Comparison of ENCODE assay signal across 22 mouse cellular contexts in genomic region chr2:141286110-141286747, GRCm38 (mm10).
DNase-seq lines count a peak whose midpoint lies in the region; ATAC-seq and TF ChIP-seq lines count a peak whose summit lies in the region.
"Had no signal": no experiment of that assay in that cellular context is flagged by ENCODE, and none has a peak within 500 bp of the region (broad histone marks: within the 10 kb centered on the region; RNA-seq: fewer than 3 reads in every experiment).

No protein-coding gene starts in this region.

- H3K27ac ChIP-seq in intestine, postnatal 0 days (ENCODE audit: low read depth, low read length) = peak overlapping the region; percentile 74
- no peak overlapping the region for H3K27ac ChIP-seq in liver, embryonic 14.5 days
- H3K27ac ChIP-seq in small intestine, adult 2 months (ENCODE audit: insufficient read depth, low read depth, low read length) = peak overlapping the region; percentile 91
- no peak overlapping the region for H3K27ac ChIP-seq in midbrain, postnatal 0 days (ENCODE audit: low read depth, low read length)
- no peak overlapping the region for H3K27ac ChIP-seq in gastrocnemius, adult 2 months
- H3K27ac ChIP-seq: heart, embryonic 13.5 days; hindbrain, embryonic 13.5 days; limb, embryonic 15.5 days; macrophage; midbrain, embryonic 12.5 days had no signal

- no peak for TF ChIP-seq CTCF in intestine, postnatal 0 days (IDR thresholded peaks at IDR 0.05; ENCODE audit: low read depth)
- no peak for TF ChIP-seq CTCF in liver, embryonic 14.5 days (IDR thresholded peaks at IDR 0.05; ENCODE audit: low read depth)
- no peak for TF ChIP-seq CTCF in small intestine, adult 2 months (IDR thresholded peaks at IDR 0.05; ENCODE audit: extremely low read depth, insufficient read length, insufficient replicate concordance, low read depth, low read length)
- no peak for TF ChIP-seq CTCF in midbrain, postnatal 0 days (IDR thresholded peaks at IDR 0.05)
- no peak for TF ChIP-seq CTCF in gastrocnemius, adult 2 months (IDR thresholded peaks at IDR 0.05)

- WGBS in intestine, postnatal 0 days = 28% methylated on average over 7 of the region's 7 CpGs
- WGBS in liver, embryonic 14.5 days (ENCODE audit: insufficient replicate concordance) = 24% methylated on average over 7 of the region's 7 CpGs
- 17% methylated on average over 7 of the region's 7 CpGs for WGBS in small intestine, adult 2 months
- 76% methylated on average over 7 of the region's 7 CpGs for WGBS in midbrain, postnatal 0 days

- no peak for TF ChIP-seq POLR2A in small intestine, adult 2 months (IDR thresholded peaks at IDR 0.05; ENCODE audit: low read depth, low read length)

- intact Hi-C loops in gastrocnemius, adult 2 months (cut with DNase I) = no loop called here
- intact Hi-C loops in gastrocnemius, postnatal 14 days (cut with DNase I; ENCODE audit: low total_unique reads) = no loop called here

- H3K4me3 ChIP-seq in intestine, postnatal 0 days (ENCODE audit: low read depth, low read length) = no peak overlapping the region
- H3K4me3 ChIP-seq in liver, embryonic 14.5 days (ENCODE audit: insufficient read depth in 1 of 2, low read depth in 2 of 2, low read length in 2 of 2) = no peak overlapping the region
- H3K4me3 ChIP-seq in small intestine, adult 2 months (ENCODE audit: low read depth, low read length) = no peak overlapping the region
- H3K4me3 ChIP-seq in midbrain, postnatal 0 days (ENCODE audit: low read depth, low read length) = no peak overlapping the region
- H3K4me3 ChIP-seq in gastrocnemius, adult 2 months = no peak overlapping the region
- H3K4me3 ChIP-seq: heart, embryonic 13.5 days; hindbrain, embryonic 13.5 days; limb, embryonic 15.5 days; midbrain, embryonic 12.5 days had no signal

- no peaks in the 10 kb centered on the region for H3K36me3 ChIP-seq in intestine, postnatal 0 days (ENCODE audit: control insufficient read depth, insufficient read depth)
- H3K36me3 ChIP-seq in liver, embryonic 14.5 days (replicated peaks; ENCODE audit: control insufficient read depth, insufficient read depth, low read depth) = no peaks in the 10 kb centered on the region
- no peaks in the 10 kb centered on the region for H3K36me3 ChIP-seq in small intestine, adult 2 months (ENCODE audit: control insufficient read depth, insufficient read depth, low read length)
- H3K36me3 ChIP-seq in midbrain, postnatal 0 days (ENCODE audit: insufficient read depth, low read length) = no peaks in the 10 kb centered on the region
- H3K36me3 ChIP-seq: heart, embryonic 13.5 days; hindbrain, embryonic 13.5 days; limb, embryonic 15.5 days; midbrain, embryonic 12.5 days had no signal

- peak; percentile 20 for DNase-seq in c-Kit-positive CD71-positive TER-119-negative erythroid progenitor cells, embryonic 14.5 days (ENCODE audit: low read depth)
- peak; percentile 4 to 9 (median 9) for DNase-seq in liver, embryonic 14.5 days (ENCODE audit: low read depth in 3 of 3, low spot score in 3 of 3)
- no peak for DNase-seq in cerebellum, postnatal 10 days
- DNase-seq in midbrain, postnatal 0 days (ENCODE audit: low spot score) = no peak
- DNase-seq in gastrocnemius, adult 2 months = no peak
- DNase-seq in gastrocnemius, postnatal 14 days = no peak
- DNase-seq: adrenal gland, postnatal 36 days; cerebellum, adult 11-12 months; cerebellum, postnatal 14 days; heart, adult 11 months; heart, postnatal 14 days; kidney, postnatal 25 days; thymus, postnatal 14 days had no signal

- no peaks in the 10 kb centered on the region for H3K9me3 ChIP-seq in intestine, postnatal 0 days (ENCODE audit: control insufficient read depth)
- H3K9me3 ChIP-seq in liver, embryonic 14.5 days (ENCODE audit: control insufficient read depth, low read length) = no peaks in the 10 kb centered on the region
- H3K9me3 ChIP-seq in midbrain, postnatal 0 days (ENCODE audit: low read length) = no peaks in the 10 kb centered on the region
- H3K9me3 ChIP-seq: heart, embryonic 13.5 days; hindbrain, embryonic 13.5 days; limb, embryonic 15.5 days; midbrain, embryonic 12.5 days had no signal

- H3K4me1 ChIP-seq in intestine, postnatal 0 days (replicated peaks; ENCODE audit: control insufficient read depth, insufficient read depth, low read length) = 0 out of 2 replicates have a peak, but pooled peaks cover 7% of the 10 kb centered on the region
- peaks cover 0 to 5% of the 10 kb centered on the region in 2 experiments; a peak in 1 of 4 replicates for H3K4me1 ChIP-seq in liver, embryonic 14.5 days (replicated peaks; ENCODE audit: control insufficient read depth in 2 of 2, insufficient read depth in 2 of 2, low read length in 1 of 2)
- H3K4me1 ChIP-seq in small intestine, adult 2 months (ENCODE audit: control insufficient read depth, insufficient read depth, insufficient read length, low read length) = peaks cover 7% of the 10 kb centered on the region; the same call in 1 of the 2 replicates
- no peaks in the 10 kb centered on the region for H3K4me1 ChIP-seq in midbrain, postnatal 0 days (ENCODE audit: insufficient read depth, low read length)
- H3K4me1 ChIP-seq: hindbrain, embryonic 13.5 days; midbrain, embryonic 12.5 days had no signal

- TF ChIP-seq EP300 in liver, embryonic 14.5 days (IDR thresholded peaks at IDR 0.05; ENCODE audit: low read depth) = peak; percentile 44; the same call in 1 of the 2 replicates

- no peak overlapping the region for H3K9ac ChIP-seq in intestine, postnatal 0 days (ENCODE audit: low read depth, low read length)
- H3K9ac ChIP-seq in liver, embryonic 14.5 days (replicated peaks) = no peak overlapping the region
- no peak overlapping the region for H3K9ac ChIP-seq in midbrain, postnatal 0 days (replicated peaks; ENCODE audit: low read length, poor library complexity, severe bottlenecking)
- H3K9ac ChIP-seq: heart, embryonic 13.5 days; hindbrain, embryonic 13.5 days; limb, embryonic 15.5 days; midbrain, embryonic 12.5 days had no signal

- peak overlapping the region; percentile 46 for H3K4me2 ChIP-seq in intestine, postnatal 0 days (replicated peaks; ENCODE audit: low read depth)
- H3K4me2 ChIP-seq in liver, embryonic 14.5 days (ENCODE audit: low read depth) = peak overlapping the region; percentile 13
- no peak overlapping the region for H3K4me2 ChIP-seq in midbrain, postnatal 0 days (ENCODE audit: low read depth, low read length, poor library complexity, severe bottlenecking)
- H3K4me2 ChIP-seq: heart, embryonic 13.5 days; hindbrain, embryonic 13.5 days; limb, embryonic 15.5 days; midbrain, embryonic 12.5 days had no signal

- ATAC-seq in intestine, postnatal 0 days = peak; percentile 87
- peak; percentile 89 for ATAC-seq in liver, embryonic 14.5 days (ENCODE audit: insufficient read depth)
- ATAC-seq in midbrain, postnatal 0 days (ENCODE audit: low FRiP score) = no peak
- ATAC-seq: CD4-positive, CD25-positive, alpha-beta regulatory T cell, adult 4 months; lung, postnatal 0 days had no signal

- H3K27me3 ChIP-seq in intestine, postnatal 0 days (replicated peaks; ENCODE audit: control insufficient read depth, insufficient read depth, low read length) = no peaks in the 10 kb centered on the region
- no peaks in the 10 kb centered on the region for H3K27me3 ChIP-seq in liver, embryonic 14.5 days (ENCODE audit: control insufficient read depth, insufficient read depth, low read length)
- H3K27me3 ChIP-seq in small intestine, adult 2 months (ENCODE audit: control insufficient read depth, insufficient read depth, low read length) = no peaks in the 10 kb centered on the region
- H3K27me3 ChIP-seq in midbrain, postnatal 0 days (ENCODE audit: insufficient read depth, low read length) = no peaks in the 10 kb centered on the region
- H3K27me3 ChIP-seq: heart, embryonic 13.5 days; hindbrain, embryonic 13.5 days; limb, embryonic 15.5 days; midbrain, embryonic 12.5 days had no signal

Comparison
In these comparisons a context has a peak if more than half of its experiments do, and no peak if none do; other contexts are left out.
1. DNase-seq: peak in c-Kit-positive CD71-positive TER-119-negative erythroid progenitor cells, embryonic 14.5 days (single experiment) and liver, embryonic 14.5 days (3 of 3); none in cerebellum, postnatal 10 days (0 of 2), midbrain, postnatal 0 days (single experiment), gastrocnemius, adult 2 months (single experiment) and gastrocnemius, postnatal 14 days (single experiment).
2. H3K27ac ChIP-seq: peak in intestine, postnatal 0 days (single experiment) and small intestine, adult 2 months (single experiment); none in liver, embryonic 14.5 days (single experiment), midbrain, postnatal 0 days (single experiment) and gastrocnemius, adult 2 months (single experiment).